Mouse (Mus musculus) left cerebral cortex, adult 8-10 months (tissue): Measurements from ENCODE around the gene Tssk6. TPM values are rescaled to one million over a fixed set of nuclear protein-coding genes. Genes with fewer than 3 reads are reported as not detected.

Experiments
- DNase-seq, 2 experiments: peaks; one replicate each; pipeline ENCODE4 v3.0.0; 2022; ENCODE audit warnings: low spot score in 2 of 2
- total RNA-seq, 4 experiments: library from RNA; stranded (reverse); gene quantifications; 2 replicates each; pipeline ENCODE4 v1.2.4; 2022

Gene Tssk6
- total RNA-seq, 4 experiments from 2014 or later: 0.28 TPM; not detected in 3

- peak in 1 of 2 experiments; percentile 17 for DNase-seq
Observed at GRCm38 (mm10) chr8:69882833-69883600, 19.0 kb upstream of the Tssk6 start.

- no peak for DNase-seq
Observed at GRCm38 (mm10) chr8:69884141-69884540, 17.8 kb upstream of the Tssk6 start.

- no peak for DNase-seq
Observed at GRCm38 (mm10) chr8:69887289-69888243, 14.4 kb upstream of the Tssk6 start, which contains the start of gene Cilp2. Gene Cilp2 (minus strand): TSS chr8:69887687.

- no peak for DNase-seq
Observed at GRCm38 (mm10) chr8:69888244-69888866, 13.6 kb upstream of the Tssk6 start.

- DNase-seq: no peak
Observed at GRCm38 (mm10) chr8:69888902-69889301, 13.1 kb upstream of the Tssk6 start.

- DNase-seq: peak; percentile 55 to 60
Observed at GRCm38 (mm10) chr8:69890813-69891241, 11.2 kb upstream of the Tssk6 start.

- DNase-seq: peak in 1 of 2 experiments; percentile 59
Observed at GRCm38 (mm10) chr8:69893863-69894262, 8.1 kb upstream of the Tssk6 start.

GRCm38 (mm10) chr8:69894836-69895332 is 7.1 kb upstream of the Tssk6 start:
- no peak for DNase-seq

- no peak for DNase-seq
Observed at GRCm38 (mm10) chr8:69895772-69896451, 6.1 kb upstream of the Tssk6 start.

GRCm38 (mm10) chr8:69897857-69898256 is 4.1 kb upstream of the Tssk6 start:
- no peak for DNase-seq

GRCm38 (mm10) chr8:69899876-69900275 is 2.1 kb upstream of the Tssk6 start:
- DNase-seq: no peak

GRCm38 (mm10) chr8:69900895-69901451 is 1.0 kb upstream of the Tssk6 start:
- no peak for DNase-seq

GRCm38 (mm10) chr8:69901484-69902162 is 361 bp upstream of the Tssk6 start:
- peak; percentile 94 to 97 for DNase-seq

- peak; percentile 95 to 99 for DNase-seq
Observed at GRCm38 (mm10) chr8:69903063-69903542, 1.1 kb downstream of the Tssk6 start.

- no peak for DNase-seq
Observed at GRCm38 (mm10) chr8:69904096-69904495, 2.1 kb downstream of the Tssk6 start.

GRCm38 (mm10) chr8:69906260-69906659 is 4.3 kb downstream of the Tssk6 start:
- DNase-seq: no peak

- DNase-seq: no peak
Observed at GRCm38 (mm10) chr8:69907106-69907505, 5.1 kb downstream of the Tssk6 start.

- no peak for DNase-seq
Observed at GRCm38 (mm10) chr8:69911917-69912316, 9.9 kb downstream of the Tssk6 start.

GRCm38 (mm10) chr8:69912478-69913074 is 10.6 kb downstream of the Tssk6 start:
- DNase-seq: peak; percentile 53 to 72
